Mouse (Mus musculus) monocyte, adult 5-6 weeks (primary cell): Measurements from ENCODE around the gene Slc26a5. TPM values are rescaled to one million over a fixed set of nuclear protein-coding genes. Genes with fewer than 3 reads are reported as not detected.

ENCODE experiments used
- ATAC-seq: fragments of 153-309, 156-312 bp; replicated peaks from 2 replicates; pipeline ENCODE4 v1.8.0; 2017; ENCODE audit warnings: mild to moderate bottlenecking; ENCODE audit not compliant: low TSS enrichment, insufficient number of reproducible peaks, severe bottlenecking, poor library complexity, low FRiP score
- total RNA-seq: library from RNA; stranded (forward); fragments of 200-1000, 200-491, 200-594 nt; gene quantifications from 3 replicates; pipeline ENCODE4 v1.2.3, GENCODE M21; 2017

Gene Slc26a5
- not detected in 3 replicates for total RNA-seq

GRCm38 (mm10) chr5:21865346-21866107, at the start of gene Slc26a5:
Slc26a5 (minus strand) TSS chr5:21865604.
- no peak for ATAC-seq

GRCm38 (mm10) chr5:21914776-21915175, 49.4 kb upstream of the Slc26a5 start:
- no peak for ATAC-seq

- no peak for ATAC-seq
Observed at GRCm38 (mm10) chr5:21912835-21913530, 47.6 kb upstream of the Slc26a5 start.

GRCm38 (mm10) chr5:21910726-21911125, 45.3 kb upstream of the Slc26a5 start:
- no peak for ATAC-seq

GRCm38 (mm10) chr5:21909713-21910112, 44.3 kb upstream of the Slc26a5 start:
- ATAC-seq, result no peak

- ATAC-seq, result no peak
Observed at GRCm38 (mm10) chr5:21901411-21901810, 36.0 kb upstream of the Slc26a5 start.

- no peak for ATAC-seq
Observed at GRCm38 (mm10) chr5:21900891-21901290, 35.5 kb upstream of the Slc26a5 start.

GRCm38 (mm10) chr5:21898875-21899274, 33.5 kb upstream of the Slc26a5 start:
- no peak for ATAC-seq

GRCm38 (mm10) chr5:21896586-21896985, 31.2 kb upstream of the Slc26a5 start:
- no peak for ATAC-seq

- no peak for ATAC-seq
Observed at GRCm38 (mm10) chr5:21894168-21894567, 28.8 kb upstream of the Slc26a5 start.

- ATAC-seq, result no peak
Observed at GRCm38 (mm10) chr5:21866750-21867149, 1.3 kb upstream of the Slc26a5 start.

- no peak for ATAC-seq
Observed at GRCm38 (mm10) chr5:21866311-21866712, 908 bp upstream of the Slc26a5 start.

GRCm38 (mm10) chr5:21858653-21859052, 6.8 kb downstream of the Slc26a5 start:
- no peak for ATAC-seq

- no peak for ATAC-seq
Observed at GRCm38 (mm10) chr5:21851679-21852340, 13.6 kb downstream of the Slc26a5 start.

- no peak for ATAC-seq
Observed at GRCm38 (mm10) chr5:21847438-21847837, 18.0 kb downstream of the Slc26a5 start.

- ATAC-seq, result no peak
Observed at GRCm38 (mm10) chr5:21846616-21847290, 18.7 kb downstream of the Slc26a5 start.

- no peak for ATAC-seq
Observed at GRCm38 (mm10) chr5:21844676-21845075, 20.7 kb downstream of the Slc26a5 start.

- no peak for ATAC-seq
Observed at GRCm38 (mm10) chr5:21831761-21832160, 33.6 kb downstream of the Slc26a5 start.

- no peak for ATAC-seq
Observed at GRCm38 (mm10) chr5:21828855-21829254, 36.5 kb downstream of the Slc26a5 start.
